Mouse (Mus musculus) gastrocnemius, postnatal 36 days (tissue): ENCODE measurements at regions not wholly inside any gene's neighbourhood (a gene's known extent, or its start where the extent isn't known, plus 50 kb on each side); places are given as distances from the start of the nearest gene placed in this dataset.

ENCODE experiments used
- DNase-seq, 2 experiments: peaks; one replicate each; pipeline ENCODE4 v3.0.0; 2022
- intact Hi-C: fragments of 180-260 bp; cut with DNase I; formaldehyde crosslinking; loops from one replicate; pipeline ENCODE4 v1.15.1; 2025

DNA sequence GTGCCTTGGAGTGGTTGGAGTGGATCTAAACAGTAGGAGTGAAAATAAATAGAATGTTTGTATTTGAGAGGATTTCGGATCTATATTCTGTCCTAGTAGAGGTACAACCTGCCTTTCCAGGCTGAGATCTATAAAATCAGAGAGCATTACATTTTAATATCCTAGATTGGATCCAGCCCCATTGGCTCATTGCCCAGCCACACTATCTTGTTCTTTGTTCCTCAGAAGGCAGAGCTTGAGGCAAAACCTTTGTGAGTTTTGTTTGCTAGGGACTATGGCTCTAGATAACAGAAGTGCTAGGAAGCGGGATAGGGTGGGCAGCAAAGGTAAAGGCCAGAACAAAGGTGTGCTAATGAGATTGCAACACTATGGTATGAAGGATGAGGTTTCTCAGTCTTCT is 78.7 kb upstream of the Cntln start:
- DNase-seq, result no peak
- intact Hi-C loops, result no loop called here

DNA sequence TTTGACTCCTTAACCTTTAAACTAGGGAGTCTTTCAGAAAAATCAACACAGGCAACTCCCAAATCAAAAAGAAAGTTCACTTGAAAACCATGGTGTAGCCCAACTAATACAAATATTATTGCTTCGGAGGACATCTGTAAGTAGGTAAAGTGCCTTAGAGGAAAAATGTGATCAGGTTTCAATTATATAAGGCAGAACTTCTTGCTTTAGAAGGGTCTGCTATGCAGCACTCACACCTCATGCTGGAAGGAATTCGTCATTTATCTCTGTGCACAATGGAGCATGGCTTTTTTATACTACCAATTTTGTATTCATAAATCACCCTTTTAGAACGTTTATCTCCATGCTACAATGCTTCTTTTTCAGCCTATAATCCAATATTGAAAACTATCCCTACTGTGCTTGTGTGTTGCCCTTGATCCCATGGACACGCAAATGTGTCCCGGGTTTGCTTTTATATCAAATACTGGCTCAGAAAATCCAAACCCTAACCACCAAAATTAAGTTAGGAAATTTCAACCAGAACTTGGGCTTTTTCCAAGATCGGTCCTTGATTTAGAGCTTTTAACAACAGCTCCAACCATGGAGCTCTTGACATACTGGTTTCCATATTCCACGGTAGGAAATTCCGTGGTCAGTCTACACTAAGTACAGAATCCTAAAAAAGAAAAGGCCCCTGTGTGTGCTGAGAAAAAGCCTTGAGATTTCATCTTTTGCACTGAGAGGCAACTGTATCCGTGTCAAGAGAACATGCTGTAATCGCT is 90.8 kb upstream of the Cntln start:
- intact Hi-C loops, result no loop called here
- no peak for DNase-seq

DNA sequence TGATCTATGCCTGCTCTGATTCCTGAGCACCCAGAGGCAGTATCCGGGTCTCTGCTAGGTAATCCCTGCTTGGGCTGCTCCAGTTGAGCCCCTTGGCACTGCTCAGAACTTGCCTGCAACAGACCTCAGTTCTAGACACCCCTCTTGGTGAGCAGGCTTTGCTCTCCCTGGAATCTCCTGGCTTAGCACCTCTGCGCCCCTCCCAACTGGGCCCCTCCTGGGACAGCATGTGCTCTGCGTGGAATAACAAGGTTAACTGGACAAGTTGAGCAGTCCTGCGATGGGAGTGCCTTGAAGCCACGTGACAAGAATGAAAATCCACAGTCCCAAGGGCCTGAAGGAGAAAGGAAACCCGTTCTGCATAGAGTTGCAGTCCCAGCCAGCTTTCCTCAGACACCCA is 97.5 kb upstream of the Cntln start:
- intact Hi-C loops, result no loop called here
- peak; percentile 39 to 56 for DNase-seq

DNA sequence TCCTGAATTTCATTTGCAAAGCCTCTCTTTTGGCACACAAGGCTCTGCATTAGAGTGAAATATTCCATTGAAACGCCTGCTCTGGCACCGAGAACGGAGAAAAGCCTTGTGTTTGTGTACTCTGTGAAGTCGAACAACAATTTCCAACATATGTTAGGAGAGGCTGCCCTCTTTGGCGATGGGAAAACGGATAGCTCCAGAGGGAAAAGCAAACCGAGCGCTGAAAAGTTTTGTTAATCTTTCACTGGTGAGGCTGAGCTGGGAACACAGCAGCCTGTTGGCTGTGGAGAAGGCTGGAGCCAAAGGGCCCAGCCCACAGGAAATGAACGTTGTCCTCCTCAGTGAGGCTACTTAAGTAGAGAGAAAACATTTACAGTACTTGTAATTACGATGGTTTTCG is 93.1 kb upstream of the Bnc2 start:
- intact Hi-C loops, result no loop called here
- DNase-seq, result no peak

DNA sequence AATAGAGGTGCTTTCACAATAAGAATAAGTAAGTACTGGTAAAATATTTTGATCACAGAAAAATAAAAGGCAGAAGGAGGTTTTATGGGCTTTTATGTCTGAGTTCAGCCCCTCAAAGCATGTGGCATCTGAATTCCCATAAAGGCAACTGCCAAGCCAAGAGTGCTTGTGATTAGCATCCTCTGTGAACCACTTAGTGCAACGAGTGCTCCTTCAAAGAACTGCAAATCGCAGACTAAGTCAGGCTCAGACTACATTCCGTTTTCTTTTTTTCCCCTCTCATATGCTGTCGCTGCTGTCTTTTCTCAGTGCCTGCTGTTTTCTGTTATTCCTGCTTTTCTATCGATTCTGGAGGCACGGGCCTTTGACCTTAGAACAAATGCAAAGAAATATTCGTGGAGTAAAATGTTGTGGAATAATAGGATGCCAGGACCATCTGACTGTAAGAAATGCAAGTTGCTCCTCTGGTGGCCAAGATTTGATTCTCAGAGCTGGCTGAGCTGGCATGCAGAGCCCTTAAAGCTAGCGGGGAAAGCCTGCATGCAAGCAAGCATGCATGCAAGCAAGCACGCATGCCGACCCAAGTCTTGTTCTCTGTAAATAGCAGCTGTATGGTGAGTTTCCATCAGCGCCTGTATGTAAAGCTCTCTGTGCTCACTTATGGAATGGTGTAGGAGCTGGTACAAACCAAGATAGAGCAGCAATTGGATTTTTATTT is 91.8 kb upstream of the Bnc2 start:
- DNase-seq, result no peak
- intact Hi-C loops, result no loop called here

DNA sequence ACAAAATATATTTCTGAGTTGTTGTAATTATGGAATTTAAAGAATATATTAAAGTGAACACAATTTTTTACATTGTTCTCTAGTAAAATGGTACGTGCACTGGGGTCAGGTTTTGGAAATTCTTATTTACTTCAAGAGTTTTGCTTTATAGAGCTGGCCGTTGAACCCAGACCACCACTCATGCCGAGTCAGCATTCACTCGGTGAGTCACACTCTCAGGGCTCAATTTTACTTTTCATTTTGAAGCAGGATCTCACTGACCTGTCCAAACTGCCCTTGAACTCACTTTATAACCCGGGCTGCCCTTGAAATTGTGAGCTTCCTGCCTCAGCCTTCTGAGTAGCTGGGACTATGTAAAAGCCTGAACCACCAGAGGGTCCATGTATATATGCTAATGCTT is 82.1 kb upstream of the Bnc2 start:
- intact Hi-C loops, result no loop called here

DNA sequence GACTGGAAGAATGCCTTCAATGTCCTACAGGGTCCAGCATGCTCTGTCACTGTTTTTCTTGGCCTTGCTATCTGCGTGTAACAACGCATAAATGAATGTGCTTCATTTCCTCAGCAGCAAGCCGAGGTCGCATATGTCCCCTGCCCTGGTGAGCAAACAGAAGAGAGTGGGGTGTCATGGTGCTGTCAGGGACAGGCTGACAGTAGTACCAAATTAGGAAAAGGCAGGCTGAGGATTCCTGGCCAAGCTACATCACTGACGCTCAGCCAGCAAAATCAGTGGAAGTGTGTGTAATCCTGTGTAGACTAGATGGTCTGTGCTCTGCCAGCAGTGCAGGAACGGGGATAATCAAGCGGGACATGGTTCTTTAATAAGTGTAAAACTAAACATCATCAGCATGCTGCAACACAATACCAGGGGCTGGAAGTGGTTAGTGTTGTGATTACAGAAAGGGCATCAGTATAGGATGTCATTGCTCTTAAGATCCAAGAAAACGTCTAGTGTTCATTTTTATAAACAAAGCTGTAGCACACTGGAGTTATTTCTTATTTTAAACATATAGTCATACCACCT is 77.6 kb upstream of the Bnc2 start:
- intact Hi-C loops, result no loop called here
- DNase-seq, result no peak

More for the DNA sequence above, 82.1 kb upstream of the Bnc2 start:
- no peak for DNase-seq

DNA sequence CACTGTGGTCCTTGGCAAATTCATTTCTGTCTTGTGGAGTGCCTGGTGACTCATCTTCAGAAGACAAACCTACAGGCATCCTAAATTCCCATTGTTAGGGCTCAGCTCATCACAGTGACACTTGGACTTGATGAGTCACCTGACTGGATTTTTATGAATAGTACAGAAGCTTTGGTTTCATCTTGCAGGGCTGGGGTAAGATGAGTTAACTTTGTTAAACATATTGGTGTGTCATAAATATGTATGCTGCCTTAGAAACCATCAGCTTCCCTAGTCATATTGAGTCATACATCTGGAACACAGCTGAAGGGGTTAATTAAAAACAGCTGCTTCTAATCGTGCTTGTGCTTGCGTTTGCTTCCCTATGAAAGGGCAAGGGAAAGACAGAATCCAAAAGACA is 66.2 kb upstream of the Bnc2 start:
- intact Hi-C loops, result no loop called here
- DNase-seq, result no peak

DNA sequence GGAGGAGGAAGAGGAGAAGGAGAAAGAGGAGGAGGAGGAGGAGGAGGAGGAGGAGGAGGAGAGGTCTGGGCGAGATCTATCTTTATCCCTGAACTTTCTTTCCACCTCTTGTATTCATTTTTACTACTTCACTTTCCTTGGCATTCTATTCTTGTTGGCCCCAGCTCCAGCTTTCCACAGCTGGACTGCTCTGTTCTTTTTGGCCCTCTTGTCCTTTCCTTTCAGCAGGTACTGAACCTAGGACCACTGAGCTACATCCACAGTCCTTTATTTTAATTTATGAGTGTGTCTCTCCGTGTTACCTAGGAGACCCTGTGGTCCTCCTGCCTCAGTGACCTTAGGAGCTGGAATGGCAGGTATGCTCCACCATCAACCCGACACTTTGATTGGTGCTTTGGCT is 65.7 kb upstream of the Bnc2 start:
- DNase-seq, result no peak
- intact Hi-C loops, result no loop called here
